Mouse (Mus musculus): ENCODE measurements around the gene Mrpl14.

Gene Mrpl14

DNA sequence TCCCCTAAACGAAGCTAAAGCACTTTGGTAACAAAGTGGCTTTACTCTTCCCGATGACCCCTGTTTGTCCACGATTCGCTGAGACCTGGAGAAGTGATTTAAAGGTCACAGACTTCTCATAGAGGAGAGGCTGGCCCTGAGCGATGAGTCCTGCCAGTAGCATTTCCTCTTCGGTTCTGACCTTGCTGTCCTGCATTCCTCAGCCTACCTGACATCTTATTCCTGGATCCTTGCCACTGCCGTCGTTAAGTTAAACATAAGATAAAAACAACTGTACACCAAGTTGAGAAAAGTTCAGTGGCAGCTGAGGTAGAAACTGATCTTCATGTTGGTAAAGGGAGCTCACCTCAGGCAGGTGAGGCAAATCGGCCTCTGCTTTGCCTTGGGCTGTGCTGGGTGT, 3.0 kb downstream of the Mrpl14 start:
- DNase-seq: no peak

DNA sequence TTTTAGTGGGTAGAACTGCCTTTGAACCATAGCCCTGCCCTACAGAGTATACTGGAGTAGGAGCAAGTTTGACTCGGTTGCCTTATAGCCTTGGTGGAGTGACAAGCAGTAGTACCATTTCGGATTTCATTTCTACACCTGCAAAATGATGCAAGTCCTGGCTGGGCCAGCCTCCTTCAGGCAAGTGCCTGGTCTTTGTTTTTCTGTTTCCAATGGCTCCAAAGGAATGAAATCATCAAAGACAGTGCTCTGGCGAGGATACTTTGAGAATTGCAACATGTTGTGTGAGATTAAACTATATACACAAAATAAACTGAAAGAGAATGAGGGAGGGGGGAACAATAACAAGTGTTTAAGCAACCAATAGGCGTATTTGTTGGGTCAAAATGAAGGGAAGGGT, 3.9 kb downstream of the Mrpl14 start:
- DNase-seq: no peak

DNA sequence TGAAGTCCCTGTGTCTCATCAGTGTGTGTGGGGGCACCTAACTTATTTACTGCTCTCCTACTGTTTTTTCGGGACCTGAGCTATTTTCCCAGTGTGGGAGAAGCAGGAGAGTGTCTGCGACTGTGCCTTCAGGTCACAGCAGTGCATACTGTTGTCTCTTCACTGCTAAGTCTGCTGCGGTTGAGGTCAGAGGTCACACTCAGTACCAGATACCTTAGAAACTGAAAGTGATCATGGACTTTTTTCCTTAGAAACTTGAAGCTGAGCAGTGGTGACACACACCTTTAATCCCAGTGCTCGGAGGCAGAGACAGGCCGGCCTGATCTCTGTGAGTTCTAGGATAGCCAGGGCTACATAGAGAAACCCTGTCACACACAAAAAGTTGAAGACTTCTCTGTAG, 6.0 kb downstream of the Mrpl14 start:
- DNase-seq: no peak

DNA sequence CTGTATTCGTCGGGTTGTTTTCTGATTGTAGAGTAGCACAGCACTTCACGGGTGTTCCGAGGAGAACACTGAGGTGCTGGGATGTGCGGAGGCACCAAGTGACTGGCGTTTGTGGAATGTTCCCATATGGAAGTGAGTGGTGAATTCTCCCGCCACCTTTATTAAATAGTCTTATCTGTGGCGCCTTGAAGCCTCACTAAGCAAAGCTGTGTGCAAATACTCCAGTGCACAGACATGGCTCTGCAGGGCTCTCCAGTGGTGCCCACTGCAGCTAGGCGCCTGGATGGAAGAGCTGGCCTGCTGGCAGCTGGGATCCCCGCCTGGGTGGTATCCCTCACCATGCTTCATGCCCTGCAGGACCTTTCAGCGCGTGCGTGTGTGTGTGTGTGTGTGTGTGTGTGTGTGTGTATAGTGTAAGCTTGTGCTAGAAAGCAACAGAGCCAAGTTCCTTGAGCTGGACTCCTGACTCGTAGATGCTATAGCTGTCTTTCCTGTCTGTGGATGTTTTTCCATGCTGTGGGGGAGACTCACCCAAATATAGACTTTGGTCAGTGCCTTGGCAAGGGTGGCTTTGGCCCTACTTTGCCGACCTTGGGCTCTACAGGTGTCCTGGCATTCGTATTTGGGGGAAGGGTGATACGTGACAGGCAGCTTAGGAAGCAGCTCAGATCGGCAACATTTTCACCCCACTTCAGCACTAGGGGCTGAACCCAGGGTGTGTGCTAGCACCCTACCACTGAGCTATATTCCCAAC, 7.9 kb downstream of the Mrpl14 start:
- DNase-seq: peak; percentile 47

- no peak for DNase-seq
These were observed 9.4 kb downstream of the Mrpl14 start for GRCm38 (mm10) chr17:45695227-45696120.

DNA sequence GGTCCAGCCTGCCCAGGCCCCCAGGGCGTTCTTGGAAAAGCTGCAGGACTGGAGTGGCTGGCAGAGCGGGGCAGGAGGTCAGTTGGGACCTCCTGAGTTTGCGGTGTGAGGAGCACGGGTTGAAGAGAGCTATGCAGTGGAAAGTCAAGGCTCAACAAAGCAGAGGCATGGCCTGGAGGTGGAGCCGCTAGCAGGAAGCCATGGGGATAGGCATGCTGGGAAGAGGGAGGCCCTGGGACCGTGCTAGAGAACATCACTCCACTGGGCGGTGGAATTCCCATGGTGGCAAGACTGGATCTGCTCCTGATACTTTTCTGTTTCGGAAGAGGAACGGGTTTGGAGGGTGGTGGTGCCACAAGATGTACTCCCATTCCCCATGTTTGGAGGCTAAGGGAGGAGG, 10.9 kb downstream of the Mrpl14 start:
- no peak for DNase-seq

DNA sequence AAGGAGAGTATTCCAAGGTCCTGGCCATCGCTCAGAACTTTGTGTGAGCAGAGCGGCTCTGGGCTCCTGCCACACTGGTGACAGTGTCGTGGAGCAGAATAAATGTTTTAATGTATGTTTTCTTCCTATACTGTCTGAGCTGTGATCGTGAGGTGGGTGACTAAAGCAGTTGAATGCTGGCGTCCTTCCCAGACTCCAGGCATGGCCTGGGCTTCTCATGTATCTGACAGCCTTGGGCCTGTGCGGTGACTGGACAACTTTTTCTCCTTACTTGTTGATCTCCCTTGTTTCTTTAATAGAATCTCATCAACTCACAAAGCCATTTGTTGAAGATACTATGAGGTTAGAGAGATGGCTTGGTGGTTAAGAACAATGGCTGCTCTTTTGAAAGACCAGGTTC, 12.2 kb downstream of the Mrpl14 start:
- DNase-seq: no peak

DNA sequence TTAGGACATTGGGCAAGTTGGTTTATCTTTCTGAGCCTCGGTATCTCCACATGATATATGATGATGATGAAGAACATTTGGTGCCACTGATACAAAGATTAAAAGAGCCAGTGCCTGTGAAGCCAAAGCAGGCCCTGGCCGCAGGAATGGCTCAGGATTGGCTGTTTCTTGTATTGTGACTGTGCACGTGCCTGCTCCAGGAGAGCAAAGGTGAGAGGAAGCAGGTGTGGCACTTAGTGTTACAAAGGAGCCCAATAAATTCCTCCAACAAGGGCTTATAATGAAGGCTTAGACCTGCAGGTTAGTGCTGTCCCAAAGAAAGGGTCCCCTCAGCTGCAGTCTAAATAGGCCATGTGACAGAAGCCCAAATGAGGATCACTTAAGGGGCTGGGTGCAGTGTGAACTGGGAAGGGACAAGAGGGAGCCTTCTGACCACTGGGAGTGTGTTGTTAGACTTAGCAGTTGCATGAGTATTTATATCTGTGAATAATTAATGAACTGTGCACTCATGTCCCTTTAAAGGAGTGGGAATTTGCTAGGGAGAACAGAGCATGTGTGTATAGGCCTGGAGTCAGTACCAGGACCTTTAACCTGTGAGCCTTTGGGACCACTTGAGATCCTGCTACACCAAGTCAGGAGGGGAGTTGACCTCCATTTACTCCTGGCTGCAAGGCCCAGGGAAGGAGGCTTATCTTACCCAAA, 13.1 kb downstream of the Mrpl14 start:
- no peak for DNase-seq

- DNase-seq: peak; percentile 40
These were observed 14.5 kb downstream of the Mrpl14 start for GRCm38 (mm10) chr17:45700496-45701235.

- DNase-seq: no peak
These were observed 15.1 kb downstream of the Mrpl14 start for GRCm38 (mm10) chr17:45701236-45701591.

DNA sequence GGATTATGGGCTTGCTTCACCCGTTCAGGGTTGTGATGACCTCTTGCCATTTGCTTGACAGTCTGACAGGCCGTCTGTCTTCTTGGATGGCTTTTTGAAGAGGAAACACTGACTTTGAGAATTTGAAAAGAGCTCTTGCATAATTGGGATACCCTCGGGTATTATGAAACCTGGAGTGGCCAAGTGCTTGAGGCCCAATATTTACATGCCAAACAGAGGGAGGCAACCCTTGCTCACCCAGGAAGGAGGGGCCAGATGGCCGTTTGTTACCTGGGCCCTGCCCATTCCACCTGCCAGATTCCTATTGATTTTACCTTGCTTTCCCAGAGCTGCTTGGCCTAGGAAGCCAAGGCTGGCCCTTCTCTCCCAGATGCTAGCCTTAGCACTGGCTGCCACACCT, 16.1 kb downstream of the Mrpl14 start:
- peak; percentile 67 for DNase-seq

- DNase-seq: no peak
These were observed 17.1 kb downstream of the Mrpl14 start for GRCm38 (mm10) chr17:45703187-45703586.

DNA sequence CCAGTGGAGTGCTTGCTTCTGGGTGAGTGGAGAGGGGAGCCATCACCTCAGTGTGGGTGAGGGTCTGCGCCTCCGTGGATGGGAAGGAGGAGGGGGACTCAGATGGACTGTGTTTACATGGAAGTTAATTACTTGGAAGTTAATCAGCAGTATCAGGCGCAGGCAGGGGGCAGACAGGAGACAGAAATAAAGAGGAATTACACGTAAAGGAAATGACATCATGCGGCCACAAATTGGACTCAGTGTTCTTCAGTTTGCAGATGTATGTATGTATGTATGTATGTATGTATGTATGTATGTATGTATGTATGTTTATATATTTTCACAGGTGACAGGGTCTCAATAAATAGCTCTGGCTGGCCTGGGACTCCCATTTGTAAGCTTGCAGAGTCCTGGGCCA, 20.7 kb downstream of the Mrpl14 start:
- no peak for DNase-seq

DNA sequence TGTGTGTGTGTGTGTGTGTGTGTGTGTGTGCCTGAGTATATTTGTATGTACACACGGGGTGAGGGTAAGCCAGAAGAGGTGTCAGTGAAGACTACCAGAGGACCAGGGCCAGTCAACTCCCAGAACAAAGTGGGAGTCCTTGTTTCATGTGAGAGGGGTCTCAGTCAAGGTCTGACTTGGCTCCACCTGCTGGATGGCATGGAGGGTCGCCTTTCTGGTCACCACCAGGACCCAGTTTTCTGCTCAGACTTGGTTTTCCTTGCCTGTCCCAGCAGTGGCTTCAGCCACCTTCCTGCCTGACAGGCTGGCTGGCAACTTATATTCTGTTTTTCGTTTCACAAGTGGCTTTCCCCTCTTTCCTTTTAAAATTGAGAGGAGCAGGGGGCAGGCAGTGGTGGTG, 21.3 kb downstream of the Mrpl14 start:
- no peak for DNase-seq

GRCm38 (mm10) chr17:45708179-45708578, 22.1 kb downstream of the Mrpl14 start:
- DNase-seq: no peak

DNA sequence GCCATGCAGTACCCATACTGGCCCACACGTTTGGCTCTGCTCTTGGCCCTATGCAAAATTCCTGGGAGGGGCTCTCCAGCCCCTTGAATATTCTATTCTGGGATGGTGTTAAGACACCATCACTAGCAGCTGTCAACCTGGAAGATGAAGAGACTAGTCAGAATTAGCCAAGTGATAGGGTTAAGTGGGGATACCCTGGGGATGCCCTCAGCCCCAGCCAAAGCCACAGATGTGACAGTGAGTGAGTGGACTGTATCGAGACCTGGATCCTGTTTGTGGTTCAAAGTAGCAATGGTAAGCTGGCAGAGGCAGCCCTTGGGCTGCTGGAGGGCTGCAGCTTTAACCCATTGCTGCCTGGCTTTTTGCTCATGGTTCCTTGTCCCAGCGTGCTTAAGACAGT, 23.7 kb downstream of the Mrpl14 start:
- no peak for DNase-seq

GRCm38 (mm10) chr17:45710407-45710806, 24.3 kb downstream of the Mrpl14 start:
- no peak for DNase-seq

DNA sequence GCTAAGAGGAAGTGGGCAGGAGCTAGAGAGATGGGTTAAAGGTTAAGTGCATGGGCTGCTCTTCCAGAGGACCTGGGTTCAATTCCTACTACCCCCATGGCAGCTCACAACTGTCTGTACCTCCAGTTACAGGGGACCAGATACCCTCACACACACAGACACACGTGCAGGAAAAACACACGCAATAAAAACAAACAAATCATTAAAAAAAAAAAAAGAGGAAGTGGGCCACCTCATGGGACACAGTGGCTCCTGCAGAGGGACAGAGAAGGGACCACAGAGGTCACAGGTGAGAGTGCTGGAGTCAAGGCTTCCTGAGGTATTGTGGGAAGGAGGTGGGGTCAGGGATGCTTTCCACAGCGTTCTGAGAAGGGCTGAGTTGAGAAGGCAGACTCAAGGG, 25.4 kb downstream of the Mrpl14 start:
- DNase-seq: no peak

DNA sequence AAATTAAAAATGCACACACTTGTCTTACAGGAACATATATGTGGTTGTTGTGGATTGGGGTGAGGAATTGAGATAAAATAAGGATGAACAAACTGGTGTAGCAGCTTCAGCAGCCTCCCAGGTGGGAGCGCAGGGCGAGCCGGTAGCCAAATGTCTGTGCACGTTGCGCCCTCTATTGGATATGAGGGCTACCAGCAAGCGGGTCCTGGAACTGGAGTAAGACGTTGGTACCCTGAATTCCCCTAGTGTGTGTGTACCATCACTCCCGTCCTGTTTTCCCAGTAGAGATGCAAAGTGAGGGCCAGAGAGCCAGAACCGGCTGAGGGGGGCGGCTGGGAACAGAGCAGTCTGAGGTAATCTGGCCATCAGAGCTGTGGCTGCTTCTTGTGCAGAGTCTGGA, 32.2 kb downstream of the Mrpl14 start:
- DNase-seq: peak; percentile 83

- peak; percentile 89 for DNase-seq
These were observed 37.8 kb downstream of the Mrpl14 start for GRCm38 (mm10) chr17:45723732-45724573.

GRCm38 (mm10) chr17:45724574-45724921, 38.4 kb downstream of the Mrpl14 start:
- DNase-seq: no peak

DNA sequence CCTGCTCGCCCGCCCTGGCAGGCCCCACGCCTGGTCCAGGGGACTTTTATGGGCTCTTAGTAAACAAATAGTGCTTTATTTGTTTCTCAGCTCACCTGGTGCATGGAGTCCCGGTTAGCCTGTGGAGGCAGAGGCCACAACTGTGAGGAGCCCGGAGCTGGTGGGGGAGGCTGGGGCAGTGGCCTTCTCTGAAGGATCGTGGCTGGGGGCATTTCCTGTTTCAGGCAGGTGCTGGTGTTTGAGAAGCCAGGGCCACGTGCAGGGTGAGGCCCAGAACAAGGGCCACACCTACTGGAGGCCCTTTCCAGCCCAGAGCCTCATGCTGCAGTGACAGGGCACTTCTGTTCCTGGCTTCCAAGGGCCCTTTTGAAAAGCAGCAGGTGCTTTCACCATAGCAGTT, 40.1 kb downstream of the Mrpl14 start:
- DNase-seq: peak; percentile 36
